Mouse (Mus musculus) heart, embryonic 10.5 days (tissue): ENCODE data around the gene Dnah7a. TPM values are rescaled to one million over a fixed set of nuclear protein-coding genes. Genes with fewer than 3 reads are reported as not detected.
"Not testable (repeated sequence)": the region's sequence is repeated elsewhere in the genome, so short reads cannot be mapped to it uniquely, and the experiment has no call there.

Source experiments
- DNase-seq: peaks from one replicate; pipeline ENCODE4 v3.0.0-alpha.2; 2017; ENCODE audit warnings: low spot score
- H3K27ac ChIP-seq: fragments of 300-500 bp; sonication (generic); 2 replicates; pipeline ENCODE4 v1.5.1; 2016; ENCODE audit warnings: mild to moderate bottlenecking
- H3K27me3 ChIP-seq: fragments of 300-500 bp; sonication (generic); 2 replicates; pipeline ENCODE4 v1.6.1; 2016; ENCODE audit warnings: mild to moderate bottlenecking; ENCODE audit not compliant: poor library complexity, insufficient read depth, severe bottlenecking
- H3K36me3 ChIP-seq: fragments of 300-500 bp; sonication (generic); 2 replicates; pipeline ENCODE4 v1.6.1; 2016; ENCODE audit warnings: mild to moderate bottlenecking, moderate library complexity
- H3K4me1 ChIP-seq: fragments of 300-500 bp; sonication (generic); 2 replicates; pipeline ENCODE4 v1.6.1; 2016; ENCODE audit warnings: mild to moderate bottlenecking
- H3K4me3 ChIP-seq: fragments of 300-500 bp; sonication (generic); 2 replicates; pipeline ENCODE4 v1.5.1; 2016; ENCODE audit warnings: mild to moderate bottlenecking, moderate library complexity
- H3K9me3 ChIP-seq: fragments of 300-500 bp; sonication (generic); 2 replicates; pipeline ENCODE4 v1.6.1; 2016; ENCODE audit warnings: mild to moderate bottlenecking, moderate library complexity
- WGBS: fragments of 180-500 bp; shearing (Covaris S2); methylation state at CpG from one replicate; pipeline ENCODE4 v1.1.7; 2016; 5-methylcytosine and 5-hydroxymethylcytosine counted together
- polyA plus RNA-seq: library from polyadenylated mRNA; unstranded; fragments of >200 nt; fragmentation: Nextera tagmentation; extraction: Ambion mirVana; gene quantifications from 2 replicates; pipeline ENCODE4 v1.2.1, GENCODE M21; 2016

Gene Dnah7a
- polyA plus RNA-seq: 0.95 and 2.0 TPM in 2 replicates

DNA sequence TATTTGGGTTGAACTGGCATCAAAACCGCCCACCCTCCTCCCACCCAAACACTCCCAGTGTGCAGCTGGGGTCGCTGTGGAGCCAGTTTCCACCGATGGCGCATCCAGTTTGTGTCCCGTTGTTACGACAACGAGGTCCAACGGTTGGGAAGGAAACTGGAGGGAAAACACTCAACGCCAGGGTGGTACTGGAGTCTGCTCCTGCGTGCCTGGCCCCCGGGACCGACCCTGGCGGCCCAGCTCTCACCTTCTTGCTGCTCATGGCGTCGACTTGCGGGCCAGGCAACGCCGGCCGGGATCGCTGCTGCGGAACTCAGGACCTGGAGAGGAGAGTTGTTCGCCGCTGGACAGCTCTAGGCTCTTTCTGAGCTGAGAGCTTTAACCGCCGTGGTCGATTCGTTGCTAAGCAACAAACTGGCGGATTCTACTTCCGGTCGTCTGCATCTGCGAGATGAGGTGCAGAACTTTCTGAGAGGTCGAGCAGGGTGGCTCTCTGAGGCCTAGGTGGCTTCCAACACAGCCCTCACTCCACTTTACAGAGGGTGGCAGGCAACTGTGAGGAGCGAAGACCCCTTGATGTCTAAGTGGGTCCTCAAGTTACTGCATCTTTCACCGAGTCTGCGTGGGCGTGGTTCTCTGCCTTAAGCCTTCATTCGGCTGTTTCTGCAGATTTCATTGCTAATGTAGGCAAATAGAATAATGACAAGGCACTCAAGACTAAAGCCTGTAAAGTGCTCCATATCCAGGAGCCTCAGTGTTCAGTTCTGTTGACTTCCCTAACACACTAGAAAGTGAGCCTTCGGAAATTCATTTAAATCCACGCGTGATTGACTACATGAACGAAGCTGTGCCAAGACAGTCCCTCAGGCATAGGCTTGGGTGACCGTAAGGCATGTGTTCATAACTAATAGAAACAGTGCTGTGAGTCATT lies at the start of gene Dnah7a:
Gene Dnah7a, minus strand, starts transcription at position 354 of the 931 bp plus-strand sequence.
- H3K4me1 ChIP-seq: peaks cover 9% of the 10 kb centered on the region; the same call in 1 of the 2 replicates
- H3K27ac ChIP-seq: peak within 1 kb of the TSS; percentile 77
- no peaks in the 10 kb centered on the region for H3K27me3 ChIP-seq
- H3K36me3 ChIP-seq: no peaks in the 10 kb centered on the region
- DNase-seq: peak; percentile 85
- WGBS: 14% methylated on average over 42 of the region's 42 CpGs
- peak within 1 kb of the TSS; percentile 65 for H3K4me3 ChIP-seq
- H3K9me3 ChIP-seq: no peaks in the 10 kb centered on the region

DNA sequence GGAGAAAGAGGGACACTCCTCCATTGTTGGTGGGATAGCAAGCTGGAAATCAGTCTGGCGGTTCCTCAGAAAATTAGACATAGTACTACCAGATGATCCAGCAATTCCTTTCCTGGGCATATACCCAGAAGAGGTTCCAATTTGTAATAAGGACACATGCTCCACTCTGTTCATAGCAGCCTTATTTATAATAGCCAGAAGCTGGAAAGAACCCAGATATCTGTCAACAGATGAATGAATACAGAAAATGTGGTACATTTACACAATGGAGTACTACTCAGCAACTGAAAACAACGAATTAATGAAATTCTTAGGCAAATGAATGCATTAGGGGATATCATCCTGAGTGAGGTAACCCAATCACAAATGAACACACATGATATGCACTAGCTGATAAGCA lies 46.9 kb upstream of the Dnah7a start:
- H3K4me3 ChIP-seq, DNase-seq, H3K27me3 ChIP-seq, H3K4me1 ChIP-seq, H3K36me3 ChIP-seq, H3K27ac ChIP-seq, H3K9me3 ChIP-seq: not testable (repeated sequence)
- whole genome bisulfite sequencing: 91% methylated on average over 2 of the region's 2 CpGs

DNA sequence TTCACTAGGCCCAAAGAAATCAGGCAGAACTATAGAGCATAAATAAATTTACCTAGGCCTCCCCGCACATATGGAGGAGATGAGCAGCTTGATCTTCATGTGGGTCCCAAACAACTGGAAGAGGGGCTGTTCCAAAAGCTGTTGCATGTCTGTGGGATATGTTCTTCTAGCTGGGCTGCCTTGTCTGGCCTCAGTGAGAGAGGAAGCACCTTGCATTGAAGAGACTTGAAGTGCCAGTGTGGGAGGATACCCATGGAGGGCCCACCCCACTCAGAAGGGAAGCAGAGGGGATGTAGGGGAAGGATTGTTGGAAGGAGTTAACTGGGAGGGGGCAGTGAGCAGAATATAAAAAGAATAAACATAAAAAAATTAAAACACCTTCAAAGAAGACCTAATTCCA lies 44.6 kb upstream of the Dnah7a start:
- Histone ChIP-seq H3K27me3 (no peaks in the 10 kb centered on the region), H3K36me3 (no peaks in the 10 kb centered on the region), H3K4me1 (no peaks in the 10 kb centered on the region), H3K4me3 (no peak overlapping the region), H3K27ac (no peak overlapping the region), H3K9me3 (no peaks in the 10 kb centered on the region)
- WGBS: 83% methylated on average over 1 of the region's 1 CpGs
- DNase-seq: no peak

- H3K27me3 ChIP-seq, H3K36me3 ChIP-seq, DNase-seq, H3K4me1 ChIP-seq, H3K9me3 ChIP-seq, H3K27ac ChIP-seq, H3K4me3 ChIP-seq: not testable (repeated sequence)
- WGBS: 81% methylated on average over 7 of the region's 7 CpGs
These were observed 44.1 kb upstream of the Dnah7a start for GRCm38 (mm10) chr1:53750697-53751096.

GRCm38 (mm10) chr1:53749881-53750385 lies 43.3 kb upstream of the Dnah7a start:
- H3K27ac ChIP-seq, DNase-seq, H3K4me1 ChIP-seq, H3K36me3 ChIP-seq, H3K9me3 ChIP-seq, H3K4me3 ChIP-seq, H3K27me3 ChIP-seq: not testable (repeated sequence)
- 72% methylated on average over 1 of the region's 1 CpGs for WGBS

DNA sequence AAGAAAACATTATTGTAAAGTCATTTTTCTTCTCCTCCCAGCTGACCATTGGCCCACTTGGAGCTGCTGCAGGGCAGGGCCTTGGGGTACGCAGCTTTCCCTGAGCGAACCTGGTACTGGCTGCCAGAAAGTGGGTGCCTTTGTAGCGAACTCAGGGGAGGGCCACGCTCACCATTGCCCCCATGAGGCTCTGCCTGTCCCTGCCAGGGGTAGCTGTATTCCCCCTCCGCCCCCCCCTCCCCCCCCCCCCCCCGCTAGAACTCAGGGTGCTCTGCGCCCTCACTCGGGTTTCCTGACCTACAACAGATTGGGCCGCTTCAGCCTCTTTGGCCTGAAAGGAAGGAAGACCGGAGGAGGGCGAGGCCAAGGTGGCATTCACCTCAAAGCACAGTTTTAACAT lies 42.0 kb upstream of the Dnah7a start:
- Histone ChIP-seq H3K36me3 (no peaks in the 10 kb centered on the region), H3K4me3 (no peak overlapping the region), H3K27me3 (no peaks in the 10 kb centered on the region), H3K27ac (no peak overlapping the region), H3K9me3 (no peaks in the 10 kb centered on the region), H3K4me1 (no peaks in the 10 kb centered on the region)
- no peak for DNase-seq
- WGBS: 28% methylated on average over 8 of the region's 11 CpGs

DNA sequence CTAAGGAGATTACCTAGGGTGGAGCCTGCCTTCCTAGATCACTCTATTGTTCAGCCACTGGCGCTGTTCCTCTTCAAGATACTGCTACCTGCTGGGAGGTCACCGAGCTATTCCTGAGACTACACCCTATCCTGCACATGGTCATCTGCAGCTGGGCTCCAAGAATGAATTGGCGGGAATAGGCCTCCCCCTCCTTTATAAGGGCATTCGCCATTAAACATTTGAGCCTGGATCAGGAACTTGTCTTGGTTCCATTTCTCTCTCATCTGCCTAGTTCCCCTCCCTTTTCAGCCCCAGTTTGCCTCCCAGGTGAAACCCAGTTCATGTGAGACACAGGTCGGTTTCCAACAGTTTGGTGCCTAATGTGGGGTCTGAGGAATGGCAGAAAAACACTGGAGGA lies 39.4 kb upstream of the Dnah7a start:
- no peaks in the 10 kb centered on the region for H3K36me3 ChIP-seq
- no peak overlapping the region for H3K27ac ChIP-seq
- WGBS: 75% methylated on average over 5 of the region's 5 CpGs
- no peak for DNase-seq
- H3K27me3 ChIP-seq: no peaks in the 10 kb centered on the region
- H3K9me3 ChIP-seq: no peaks in the 10 kb centered on the region
- H3K4me1 ChIP-seq: no peaks in the 10 kb centered on the region
- no peak overlapping the region for H3K4me3 ChIP-seq

DNA sequence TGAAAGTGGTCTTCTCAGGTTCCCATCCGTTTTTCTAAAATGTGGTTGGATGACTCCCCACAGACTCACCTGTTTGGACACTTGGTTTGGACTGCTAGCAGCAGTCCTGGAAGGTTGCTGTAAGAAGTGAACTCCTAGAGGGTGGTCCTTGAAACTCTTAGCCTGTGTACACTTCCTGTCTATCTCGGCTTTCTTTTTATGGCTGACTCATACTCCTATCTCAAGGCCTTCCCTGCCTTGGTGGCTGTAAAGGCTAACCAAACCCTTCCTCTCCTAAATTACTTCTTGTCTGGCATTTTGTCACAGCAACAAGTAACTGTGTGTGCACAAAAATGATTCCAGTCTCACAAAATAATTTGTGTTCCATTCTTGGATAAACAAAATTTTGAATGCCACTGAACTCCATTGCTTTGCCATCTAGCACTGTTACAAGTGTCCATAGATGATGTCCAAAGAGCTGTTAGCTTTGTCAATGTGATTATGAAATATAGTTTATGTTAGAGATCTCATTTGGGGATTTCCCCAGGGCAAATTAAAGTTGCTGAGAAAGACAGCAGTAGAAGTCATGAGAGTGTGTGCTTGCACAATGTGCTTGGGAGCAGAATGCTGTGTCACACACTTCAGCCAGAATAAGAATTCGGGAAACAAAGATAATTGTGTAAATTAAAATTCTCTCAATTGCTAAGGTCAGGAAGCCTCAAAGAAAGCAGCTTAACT lies 35.3 kb upstream of the Dnah7a start:
- no peaks in the 10 kb centered on the region for H3K27me3 ChIP-seq
- no peaks in the 10 kb centered on the region for H3K36me3 ChIP-seq
- no peaks in the 10 kb centered on the region for H3K9me3 ChIP-seq
- no peaks in the 10 kb centered on the region for H3K4me1 ChIP-seq
- H3K4me3 ChIP-seq: no peak overlapping the region
- WGBS: 75% methylated on average over 3 of the region's 3 CpGs
- no peak overlapping the region for H3K27ac ChIP-seq
- no peak for DNase-seq

DNA sequence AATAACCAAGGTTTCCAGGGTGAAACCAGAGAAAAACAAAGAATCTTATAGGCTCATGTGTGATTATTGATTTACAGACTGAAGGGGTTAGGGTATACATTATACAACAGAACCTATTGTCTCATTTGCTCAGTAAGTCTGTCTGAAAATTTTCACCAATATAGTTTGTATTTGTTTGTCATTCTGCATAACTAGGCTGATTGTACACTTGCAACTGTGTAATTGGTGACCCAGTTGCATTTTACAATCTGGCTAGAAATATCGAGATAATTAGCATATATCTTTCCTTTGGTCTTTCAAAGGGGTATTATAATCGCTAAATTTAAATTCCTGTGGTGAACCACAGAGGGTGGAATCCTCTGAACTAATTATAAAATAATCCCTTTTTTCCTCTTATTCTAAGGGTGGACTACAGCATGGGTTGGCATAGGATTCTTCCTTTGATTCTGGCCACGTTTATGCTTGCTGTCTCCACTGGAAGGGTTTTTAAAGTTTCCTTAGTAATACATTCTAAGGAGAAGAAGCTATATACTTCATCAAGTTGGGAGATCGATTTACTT lies 34.3 kb upstream of the Dnah7a start:
- H3K4me3 ChIP-seq: no peak overlapping the region
- 85% methylated on average over 4 of the region's 4 CpGs for WGBS
- H3K27ac ChIP-seq: no peak overlapping the region
- no peaks in the 10 kb centered on the region for H3K9me3 ChIP-seq
- H3K36me3 ChIP-seq: no peaks in the 10 kb centered on the region
- H3K27me3 ChIP-seq: no peaks in the 10 kb centered on the region
- DNase-seq: no peak
- no peaks in the 10 kb centered on the region for H3K4me1 ChIP-seq

- not testable (repeated sequence) for H3K27ac ChIP-seq, H3K9me3 ChIP-seq, H3K4me3 ChIP-seq, DNase-seq, H3K27me3 ChIP-seq, H3K36me3 ChIP-seq, H3K4me1 ChIP-seq
- 75% methylated on average over 4 of the region's 4 CpGs for WGBS
These were observed 33.6 kb upstream of the Dnah7a start for GRCm38 (mm10) chr1:53740077-53740776.

DNA sequence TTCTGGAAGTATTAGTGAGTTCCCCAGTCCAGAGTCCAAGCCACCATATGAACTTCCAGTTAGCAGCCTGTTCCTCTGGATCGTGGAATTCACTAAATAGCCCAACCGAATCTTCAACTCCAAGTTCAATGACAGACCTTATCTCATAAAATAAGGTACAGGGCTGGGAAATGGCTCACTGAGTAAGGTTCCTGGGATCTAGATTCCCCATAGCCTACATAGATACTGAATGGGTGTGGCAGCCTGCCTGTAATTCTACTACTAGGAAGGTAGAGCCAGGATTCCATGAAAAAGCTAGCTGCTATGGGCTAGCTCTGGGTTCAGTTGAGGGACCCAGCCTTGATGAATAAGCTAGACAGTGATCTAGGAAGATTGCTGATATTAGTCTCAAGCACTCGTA lies 30.0 kb upstream of the Dnah7a start:
- no peak overlapping the region for H3K27ac ChIP-seq
- H3K9me3 ChIP-seq: no peaks in the 10 kb centered on the region
- no peak for DNase-seq
- no peaks in the 10 kb centered on the region for H3K36me3 ChIP-seq
- 81% methylated on average over 3 of the region's 3 CpGs for WGBS
- no peak overlapping the region for H3K4me3 ChIP-seq
- H3K4me1 ChIP-seq: no peaks in the 10 kb centered on the region
- H3K27me3 ChIP-seq: no peaks in the 10 kb centered on the region

GRCm38 (mm10) chr1:53728489-53729225 lies 22.1 kb upstream of the Dnah7a start:
- Histone ChIP-seq H3K9me3 (no peaks in the 10 kb centered on the region), H3K4me3 (no peak overlapping the region), H3K27ac (peak overlapping the region; percentile 53), H3K36me3 (no peaks in the 10 kb centered on the region), H3K27me3 (no peaks in the 10 kb centered on the region), H3K4me1 (peaks cover 15% of the 10 kb centered on the region)
- no peak for DNase-seq
- WGBS: 11% methylated on average over 5 of the region's 5 CpGs
